Mouse (Mus musculus): Measurements from ENCODE around the gene Hist1h2an. TPM values are rescaled to one million over a fixed set of nuclear protein-coding genes. Genes with fewer than 3 reads are reported as not detected.
A peak's percentile ranks its signal among the peaks of the same experiment; 100 is the strongest.
"Not testable (repeated sequence)": the region's sequence is repeated elsewhere in the genome, so short reads cannot be mapped to it uniquely, and the experiment has no call there.

The Hist1h2an gene
- polyA plus RNA-seq, 1 experiment = 6.8 TPM

- Histone ChIP-seq H3K79me2 (ENCODE audit: control insufficient read depth, insufficient read depth) (no peaks in the 10 kb centered on the region), H3K27me3 (ENCODE audit: control insufficient read depth, insufficient read depth, insufficient read length) (no peaks in the 10 kb centered on the region), H3K4me2 (ENCODE audit: low read depth) (peak within 1 kb of the TSS; percentile 85), H3K4me3 (peak within 1 kb of the TSS; percentile 18), H3K36me3 (ENCODE audit: control insufficient read depth, insufficient read depth) (no peaks in the 10 kb centered on the region), H3ac (ENCODE audit: control insufficient read depth, insufficient read length) (no peak within 1 kb of the TSS)
- TF ChIP-seq POLR2A (IDR thresholded peaks at IDR 0.05; ENCODE audit: insufficient read length, low read depth) (peak; percentile 54), MAX (IDR thresholded peaks at IDR 0.05; ENCODE audit: low read depth) (no peak)
Measured at GRCm38 (mm10) chr13:21783255-21783617, 3.8 kb downstream of the Hist1h2an start, which contains the start of gene Hist1h3i. TSS of gene Hist1h3i (minus strand) at chr13:21783370.

- H3K36me3 ChIP-seq (ENCODE audit: control insufficient read depth, insufficient read depth); H3K79me2 ChIP-seq (ENCODE audit: control insufficient read depth, insufficient read depth); H3ac ChIP-seq (ENCODE audit: control insufficient read depth, insufficient read length); H3K27me3 ChIP-seq (ENCODE audit: control insufficient read depth, insufficient read depth, insufficient read length): not testable (repeated sequence)
- H3K4me3 ChIP-seq = peak overlapping the region; percentile 18
- H3K4me2 ChIP-seq (ENCODE audit: low read depth) = peak overlapping the region; percentile 72
- TF ChIP-seq POLR2AphosphoS2 (IDR thresholded peaks at IDR 0.05; ENCODE audit: insufficient read length, low read depth) (peak; percentile 93), SRF (IDR thresholded peaks at IDR 0.05; ENCODE audit: control insufficient read depth, insufficient read length, low read depth) (peak; percentile 85), POLR2A (IDR thresholded peaks at IDR 0.05; ENCODE audit: insufficient read length, low read depth) (peak; percentile 85)
Measured at GRCm38 (mm10) chr13:21782361-21783254, 4.4 kb downstream of the Hist1h2an start.

GRCm38 (mm10) chr13:21781639-21782038 lies 5.4 kb downstream of the Hist1h2an start:
- Histone ChIP-seq H3K4me3 (no peak overlapping the region), H3K27me3 (ENCODE audit: control insufficient read depth, insufficient read depth, insufficient read length) (no peaks in the 10 kb centered on the region), H3ac (ENCODE audit: control insufficient read depth, insufficient read length) (no peak overlapping the region), H3K79me2 (ENCODE audit: control insufficient read depth, insufficient read depth) (no peaks in the 10 kb centered on the region), H3K4me2 (ENCODE audit: low read depth) (peak overlapping the region; percentile 72), H3K36me3 (ENCODE audit: control insufficient read depth, insufficient read depth) (no peaks in the 10 kb centered on the region)
- TF ChIP-seq TCF12 (IDR thresholded peaks at IDR 0.05; ENCODE audit: insufficient read depth, poor library complexity, severe bottlenecking) (no peak), TCF3 (IDR thresholded peaks at IDR 0.05; ENCODE audit: insufficient read length, low read depth) (no peak), SRF (IDR thresholded peaks at IDR 0.05; ENCODE audit: control insufficient read depth, insufficient read length, low read depth) (no peak), E2F4 (IDR thresholded peaks at IDR 0.05; ENCODE audit: insufficient read depth) (no peak), MYOG (IDR thresholded peaks at IDR 0.05; ENCODE audit: control insufficient read depth in 1 of 3, insufficient read depth in 1 of 3, insufficient read length in 2 of 3, low read depth in 2 of 3) (no peak), MYOD1 (IDR thresholded peaks at IDR 0.05; ENCODE audit: control insufficient read depth in 1 of 3, insufficient read length in 2 of 3, low read depth in 2 of 3) (no peak), CEBPB (IDR thresholded peaks at IDR 0.05; ENCODE audit: insufficient read depth, poor library complexity, severe bottlenecking) (no peak), USF1 (IDR thresholded peaks at IDR 0.05; ENCODE audit: low read depth) (no peak), MAX (IDR thresholded peaks at IDR 0.05; ENCODE audit: low read depth) (no peak), POLR2A (IDR thresholded peaks at IDR 0.05; ENCODE audit: insufficient read length, low read depth) (no peak), POLR2AphosphoS2 (IDR thresholded peaks at IDR 0.05; ENCODE audit: insufficient read length, low read depth) (no peak), REST (IDR thresholded peaks at IDR 0.05; ENCODE audit: insufficient read depth, insufficient read length) (no peak)

GRCm38 (mm10) chr13:21781021-21781555 lies 5.9 kb downstream of the Hist1h2an start:
- no peaks in the 10 kb centered on the region for H3K79me2 ChIP-seq (ENCODE audit: control insufficient read depth, insufficient read depth)
- no peaks in the 10 kb centered on the region for H3K36me3 ChIP-seq (ENCODE audit: control insufficient read depth, insufficient read depth)
- peak overlapping the region; percentile 58 for H3K4me3 ChIP-seq
- H3K4me2 ChIP-seq (ENCODE audit: low read depth) = peak overlapping the region; percentile 95
- H3ac ChIP-seq (ENCODE audit: control insufficient read depth, insufficient read length) = no peak overlapping the region
- no peak for TF ChIP-seq POLR2A (IDR thresholded peaks at IDR 0.05; ENCODE audit: insufficient read length, low read depth)
- TF ChIP-seq MYOG (IDR thresholded peaks at IDR 0.05; ENCODE audit: control insufficient read depth in 1 of 3, insufficient read depth in 1 of 3, insufficient read length in 2 of 3, low read depth in 2 of 3) = no peak
- no peak for TF ChIP-seq TCF3 (IDR thresholded peaks at IDR 0.05; ENCODE audit: insufficient read length, low read depth)
- TF ChIP-seq CEBPB (IDR thresholded peaks at IDR 0.05; ENCODE audit: insufficient read depth, poor library complexity, severe bottlenecking) = no peak
- TF ChIP-seq SRF (IDR thresholded peaks at IDR 0.05; ENCODE audit: control insufficient read depth, insufficient read length, low read depth) = no peak
- no peak for TF ChIP-seq E2F4 (IDR thresholded peaks at IDR 0.05; ENCODE audit: insufficient read depth)
- TF ChIP-seq REST (IDR thresholded peaks at IDR 0.05; ENCODE audit: insufficient read depth, insufficient read length) = no peak
- no peak for TF ChIP-seq MYOD1 (IDR thresholded peaks at IDR 0.05; ENCODE audit: control insufficient read depth in 1 of 3, insufficient read length in 2 of 3, low read depth in 2 of 3)
- no peak for TF ChIP-seq MAX (IDR thresholded peaks at IDR 0.05; ENCODE audit: low read depth)
- TF ChIP-seq POLR2AphosphoS2 (IDR thresholded peaks at IDR 0.05; ENCODE audit: insufficient read length, low read depth) = no peak
- no peak for TF ChIP-seq USF1 (IDR thresholded peaks at IDR 0.05; ENCODE audit: low read depth)
- TF ChIP-seq TCF12 (IDR thresholded peaks at IDR 0.05; ENCODE audit: insufficient read depth, poor library complexity, severe bottlenecking) = no peak
- H3K27me3 ChIP-seq (ENCODE audit: control insufficient read depth, insufficient read depth, insufficient read length) = no peaks in the 10 kb centered on the region

Measured in myocyte (in vitro differentiated cells).